Mouse (Mus musculus): ENCODE measurements around the gene Lsamp.

The Lsamp gene

DNA sequence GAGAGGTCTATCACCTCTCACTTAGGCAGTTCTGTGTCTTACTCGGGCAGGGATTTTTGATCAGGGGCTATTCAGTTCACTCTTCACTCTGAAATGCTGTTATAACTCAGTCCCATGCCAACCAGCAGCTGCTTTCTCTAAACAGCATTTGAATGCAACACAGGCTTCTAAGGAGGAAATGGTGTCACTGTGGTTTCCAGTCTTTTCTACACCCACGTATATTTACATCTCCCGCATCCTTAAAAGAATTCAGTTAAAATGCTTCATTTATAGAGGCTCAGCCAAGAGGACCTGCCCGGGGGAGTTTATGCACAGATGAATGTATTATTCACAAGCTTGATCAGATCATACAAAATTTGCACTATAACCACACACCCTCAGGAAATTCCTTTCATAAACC lies 306.0 kb downstream of the Lsamp start:
- no peak for DNase-seq (ENCODE audit: low spot score)

DNA sequence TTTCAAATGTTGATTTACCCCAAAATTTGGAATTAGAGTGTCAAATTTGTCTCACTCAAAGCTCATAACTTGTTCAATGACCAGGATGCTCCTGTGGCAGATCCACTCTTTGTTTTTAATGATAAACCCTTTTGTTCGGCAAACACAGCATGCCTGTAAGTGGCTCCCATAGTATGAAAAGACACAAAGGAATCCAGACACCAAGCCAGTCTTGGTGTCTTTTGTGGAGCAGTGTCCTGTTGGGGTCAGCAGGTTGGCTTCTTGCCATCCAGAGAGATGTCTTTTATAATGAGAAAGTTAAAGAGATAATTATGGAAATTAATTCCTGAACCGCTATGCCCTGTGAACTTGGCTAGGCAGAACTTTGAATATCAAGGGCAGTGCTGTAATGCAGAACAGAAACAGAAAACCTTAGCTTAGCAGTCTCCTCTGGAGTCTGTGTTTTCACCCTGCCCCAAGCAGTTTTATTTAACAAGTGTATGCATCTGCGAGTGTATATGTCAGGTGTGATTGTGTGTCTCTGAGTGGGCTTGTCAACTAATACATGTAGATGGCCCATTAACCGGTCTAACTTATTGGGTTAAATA lies 310.2 kb downstream of the Lsamp start:
- DNase-seq (ENCODE audit: low spot score): no peak

GRCm38 (mm10) chr16:40295240-40295639 lies 311.1 kb downstream of the Lsamp start:
- DNase-seq (ENCODE audit: low spot score): no peak

DNA sequence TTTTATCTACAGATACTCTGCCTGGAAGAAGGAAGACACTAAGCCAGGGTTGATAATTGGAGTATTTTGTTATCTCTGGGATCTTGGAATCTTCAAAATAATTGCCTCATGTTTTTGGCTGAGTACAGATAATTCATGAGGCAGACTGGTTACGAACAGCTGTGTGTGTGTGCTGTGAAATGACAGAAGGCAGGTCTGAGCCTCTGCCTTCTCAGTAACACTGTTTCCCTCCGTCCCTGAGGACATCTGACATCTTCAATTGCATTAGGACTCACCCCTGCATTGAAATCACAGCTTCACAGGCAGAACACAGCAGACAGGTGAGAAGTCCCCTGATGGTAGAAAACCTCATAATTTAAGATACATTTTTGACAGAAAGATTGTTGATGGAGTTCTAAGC lies 323.5 kb downstream of the Lsamp start:
- no peak for DNase-seq (ENCODE audit: low spot score)

GRCm38 (mm10) chr16:40316199-40316598 lies 332.0 kb downstream of the Lsamp start:
- no peak for DNase-seq (ENCODE audit: low spot score)

DNA sequence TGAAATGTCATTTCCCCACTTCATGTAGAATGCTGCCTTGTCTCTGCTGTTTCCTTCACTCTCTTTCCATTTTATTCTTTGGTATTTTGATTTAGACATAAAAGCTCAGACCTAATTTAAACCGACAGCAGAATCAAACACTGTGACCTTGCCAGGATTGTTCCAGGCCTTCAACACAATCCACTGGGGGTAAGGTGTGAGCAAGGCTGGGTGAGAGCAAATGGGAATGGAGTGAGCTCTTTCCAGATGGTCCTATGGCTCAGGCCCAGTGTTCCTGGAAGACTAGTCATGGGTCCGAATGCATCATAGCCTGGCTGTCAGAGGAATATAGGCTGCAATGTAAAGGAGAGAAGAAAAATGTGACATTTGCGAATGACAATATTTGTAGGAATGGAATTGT lies 340.6 kb downstream of the Lsamp start:
- no peak for DNase-seq (ENCODE audit: low spot score)

GRCm38 (mm10) chr16:40328249-40328820 lies 344.2 kb downstream of the Lsamp start:
- no peak for DNase-seq (ENCODE audit: low spot score)

GRCm38 (mm10) chr16:40369677-40370076 lies 385.5 kb downstream of the Lsamp start:
- no peak for DNase-seq (ENCODE audit: low spot score)

GRCm38 (mm10) chr16:40371291-40371690 lies 387.1 kb downstream of the Lsamp start:
- no peak for DNase-seq (ENCODE audit: low spot score)

- DNase-seq (ENCODE audit: low spot score): no peak
Measured at GRCm38 (mm10) chr16:40375314-40375713, 391.2 kb downstream of the Lsamp start.

- DNase-seq (ENCODE audit: low spot score): no peak
Measured at GRCm38 (mm10) chr16:40377129-40377799, 393.1 kb downstream of the Lsamp start.

GRCm38 (mm10) chr16:40392106-40392505 lies 407.9 kb downstream of the Lsamp start:
- no peak for DNase-seq (ENCODE audit: low spot score)

- DNase-seq (ENCODE audit: low spot score): no peak
Measured at GRCm38 (mm10) chr16:40399531-40399930, 415.4 kb downstream of the Lsamp start.

GRCm38 (mm10) chr16:40434280-40434679 lies 450.1 kb downstream of the Lsamp start:
- no peak for DNase-seq (ENCODE audit: low spot score)

DNA sequence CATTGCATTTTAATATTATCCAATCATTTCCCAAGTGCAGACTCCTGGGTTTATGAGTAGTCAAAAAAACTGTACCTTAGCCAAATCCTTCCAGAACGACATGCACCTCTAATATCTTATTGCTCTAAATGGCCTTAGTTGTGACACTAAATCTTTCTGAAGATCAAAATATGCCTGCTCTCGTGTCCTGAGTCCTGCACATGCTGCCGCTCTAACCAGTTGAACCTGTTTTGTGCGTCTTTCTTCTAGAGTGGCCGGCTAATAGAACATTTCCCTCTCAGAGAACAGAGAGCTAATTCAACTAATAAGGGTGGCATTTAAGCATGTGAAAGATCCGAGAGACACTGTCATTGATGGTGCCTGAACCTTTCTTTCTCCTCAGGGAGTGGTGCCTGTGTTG lies 452.3 kb downstream of the Lsamp start:
- peak; percentile 6 for DNase-seq (ENCODE audit: low spot score)

DNA sequence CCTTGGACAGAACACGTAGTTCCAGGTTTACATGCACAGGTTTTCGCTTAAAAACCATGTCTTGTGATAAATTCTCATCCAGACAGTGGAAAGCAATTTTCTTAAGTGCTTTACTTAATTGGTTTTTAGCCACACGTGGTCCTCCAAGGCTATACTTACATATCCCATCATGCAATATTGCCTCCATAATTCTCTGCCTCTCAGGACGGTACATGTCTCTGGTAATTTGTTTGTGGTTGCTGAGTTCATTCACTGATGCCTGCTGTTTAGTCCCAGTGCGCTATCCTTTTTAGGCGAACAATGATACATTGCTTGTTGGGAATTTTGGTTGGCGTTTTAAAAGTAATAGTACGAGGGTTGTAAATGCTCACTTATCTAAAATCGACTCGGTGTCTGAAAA lies 453.7 kb downstream of the Lsamp start:
- DNase-seq (ENCODE audit: low spot score): no peak

DNA sequence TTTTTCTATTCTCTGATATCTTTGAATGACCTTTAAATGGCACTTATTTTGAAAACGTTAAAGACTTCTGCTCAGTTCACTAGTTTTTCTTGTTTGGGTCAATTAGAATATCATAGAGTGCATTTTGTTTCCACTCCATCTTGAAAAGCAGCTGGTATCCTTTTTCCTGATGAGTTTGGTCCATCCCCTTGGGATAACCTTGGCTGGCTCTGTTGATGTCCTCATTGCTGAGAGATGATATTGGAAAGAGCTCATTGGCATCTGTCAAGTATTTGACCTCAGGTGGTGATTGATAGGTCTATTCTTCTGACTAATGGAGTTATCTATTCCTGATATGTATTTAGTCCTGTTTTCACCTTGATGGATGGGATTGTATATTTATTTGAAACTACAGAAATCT lies 454.7 kb downstream of the Lsamp start:
- DNase-seq (ENCODE audit: low spot score): no peak

GRCm38 (mm10) chr16:40446587-40446986 lies 462.4 kb downstream of the Lsamp start:
- DNase-seq (ENCODE audit: low spot score): no peak

DNA sequence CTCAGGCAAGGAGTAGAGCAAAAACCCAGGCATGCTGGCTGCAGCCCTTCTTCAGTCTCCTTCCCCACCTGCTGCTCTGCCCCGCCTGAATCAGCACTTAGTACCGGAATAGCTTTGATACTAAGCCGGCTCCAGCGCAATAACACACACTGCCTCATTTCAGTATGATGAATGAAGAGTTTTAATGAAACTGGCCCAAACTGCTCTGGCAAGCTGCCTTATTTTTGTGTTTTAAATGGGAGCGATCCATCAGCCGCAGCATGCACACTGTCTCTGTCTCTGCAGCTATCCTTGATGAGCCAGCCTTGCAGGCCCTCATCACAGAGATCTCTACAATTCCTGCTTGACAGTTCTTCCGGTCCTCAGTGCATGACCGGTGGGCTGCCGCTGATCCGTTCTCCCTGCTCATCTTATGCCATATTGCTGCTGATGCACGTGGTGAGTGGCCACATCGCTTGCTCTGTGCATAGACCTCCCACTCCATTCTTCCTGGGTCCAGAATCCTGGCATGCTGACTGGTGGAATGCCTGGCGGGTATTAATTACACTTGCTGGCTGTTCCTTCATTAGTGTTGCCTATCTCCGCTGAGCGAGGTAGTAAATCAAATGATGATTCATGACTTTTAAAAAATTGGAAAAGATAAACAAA lies 479.4 kb downstream of the Lsamp start:
- DNase-seq (ENCODE audit: low spot score): no peak

DNA sequence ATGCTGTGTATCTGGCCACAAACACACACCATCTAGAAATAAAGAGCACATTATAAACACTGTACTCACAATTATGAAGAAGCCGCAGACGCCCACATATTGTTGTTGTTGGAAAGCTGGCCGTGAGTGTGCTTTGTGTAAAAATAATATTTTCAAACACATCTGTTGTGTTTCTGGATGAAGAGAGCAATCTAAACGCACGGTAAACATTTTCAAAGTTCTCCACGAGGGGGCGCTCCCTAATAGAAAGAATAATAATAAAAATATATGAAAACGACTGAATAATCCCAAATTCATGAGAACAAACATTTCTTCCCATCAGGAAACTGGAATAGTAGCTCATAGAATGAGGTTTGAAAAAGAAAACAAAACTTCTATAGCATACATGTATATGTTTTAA lies 482.4 kb downstream of the Lsamp start:
- DNase-seq (ENCODE audit: low spot score): peak; percentile 30

- no peak for DNase-seq (ENCODE audit: low spot score)
Measured at GRCm38 (mm10) chr16:40470946-40471345, 486.8 kb downstream of the Lsamp start.

GRCm38 (mm10) chr16:40471967-40472366 lies 487.8 kb downstream of the Lsamp start:
- no peak for DNase-seq (ENCODE audit: low spot score)

DNA sequence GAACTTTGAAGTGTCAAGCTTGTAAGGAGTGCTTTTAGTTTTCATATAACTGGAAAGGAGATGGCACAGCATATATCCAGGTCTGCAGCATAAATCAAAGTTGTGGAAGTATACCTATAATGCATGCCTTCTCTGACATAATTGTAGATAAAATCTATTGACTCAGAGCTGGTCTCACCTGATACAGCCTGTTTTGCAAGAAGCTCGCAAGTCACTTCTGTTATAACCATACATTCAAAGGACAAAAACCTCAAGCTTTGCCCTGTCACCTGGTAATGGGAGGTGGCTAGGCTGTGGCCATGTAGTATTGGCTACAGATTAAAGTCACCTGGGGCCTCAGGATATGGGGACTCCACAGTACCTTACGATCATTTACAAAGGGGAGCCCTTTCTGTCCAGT lies 507.4 kb downstream of the Lsamp start:
- DNase-seq (ENCODE audit: low spot score): no peak
